Mouse (Mus musculus) intestine, postnatal 0 days (tissue): ENCODE results near the gene Lipe. TPM values are rescaled to one million over a fixed set of nuclear protein-coding genes. Genes with fewer than 3 reads are reported as not detected.

ENCODE experiments used
- ATAC-seq: fragments of 200-750 bp; cut with Nextera tagmentation; 2 replicates; pipeline ENCODE4 v1.8.0; 2017; ENCODE audit warnings: mild to moderate bottlenecking, moderate TSS enrichment, moderate library complexity
- H3K27ac ChIP-seq: fragments of 300-500 bp; sonication (generic); 2 replicates; pipeline ENCODE4 v1.5.1; 2014; ENCODE audit warnings: mild to moderate bottlenecking, low read depth, low read length, moderate library complexity
- H3K27me3 ChIP-seq: fragments of 300-500 bp; sonication (generic); replicated peaks from 2 replicates; pipeline ENCODE4 v1.6.1; 2014; ENCODE audit warnings: low read length, mixed read lengths; ENCODE audit not compliant: control insufficient read depth, insufficient read depth
- H3K36me3 ChIP-seq: fragments of 300-500 bp; sonication (generic); 2 replicates; pipeline ENCODE4 v1.6.1; 2014; ENCODE audit warnings: mild to moderate bottlenecking, moderate library complexity; ENCODE audit not compliant: control insufficient read depth, insufficient read depth
- H3K4me1 ChIP-seq: fragments of 300-500 bp; sonication (generic); replicated peaks from 2 replicates; pipeline ENCODE4 v1.6.1; 2014; ENCODE audit warnings: antibody characterized with exemption, low read length, mixed read lengths; ENCODE audit not compliant: control insufficient read depth, insufficient read depth
- H3K4me2 ChIP-seq: fragments of 300-500 bp; sonication (generic); replicated peaks from 2 replicates; pipeline ENCODE4 v1.6.1; 2014; ENCODE audit warnings: low read depth, mild to moderate bottlenecking, moderate library complexity
- H3K4me3 ChIP-seq: fragments of 300-500 bp; sonication (generic); 2 replicates; pipeline ENCODE4 v1.5.1; 2014; ENCODE audit warnings: low read depth, low read length
- H3K9ac ChIP-seq: fragments of 300-500 bp; sonication (generic); 2 replicates; pipeline ENCODE4 v1.6.1; 2014; ENCODE audit warnings: mild to moderate bottlenecking, low read depth, low read length
- H3K9me3 ChIP-seq: fragments of 300-500 bp; sonication (generic); 2 replicates; pipeline ENCODE4 v1.6.1; 2016; ENCODE audit warnings: mixed run types; ENCODE audit not compliant: control insufficient read depth
- CTCF ChIP-seq: sonication (generic); IDR thresholded peaks from 2 replicates; pipeline ENCODE4 v1.5.1; 2016; ENCODE audit warnings: low read depth, mild to moderate bottlenecking, control low read depth, antibody characterized with exemption, moderate library complexity
- WGBS: fragments of 180-500 bp; shearing (Covaris S2); extraction: QIAGEN DNeasy Blood & Tissue Kit; methylation state at CpG from one replicate; pipeline ENCODE4 v1.1.7; 2014; 5-methylcytosine and 5-hydroxymethylcytosine counted together
- polyA plus RNA-seq: library from polyadenylated mRNA; unstranded; fragments of >200 nt; fragmentation: Nextera tagmentation; extraction: Ambion mirVana; gene quantifications from 2 replicates; pipeline ENCODE4 v1.2.1, GENCODE M21; 2015

The Lipe gene
- polyA plus RNA-seq, 1 experiment from 2014 or later, result 15.0 TPM

DNA sequence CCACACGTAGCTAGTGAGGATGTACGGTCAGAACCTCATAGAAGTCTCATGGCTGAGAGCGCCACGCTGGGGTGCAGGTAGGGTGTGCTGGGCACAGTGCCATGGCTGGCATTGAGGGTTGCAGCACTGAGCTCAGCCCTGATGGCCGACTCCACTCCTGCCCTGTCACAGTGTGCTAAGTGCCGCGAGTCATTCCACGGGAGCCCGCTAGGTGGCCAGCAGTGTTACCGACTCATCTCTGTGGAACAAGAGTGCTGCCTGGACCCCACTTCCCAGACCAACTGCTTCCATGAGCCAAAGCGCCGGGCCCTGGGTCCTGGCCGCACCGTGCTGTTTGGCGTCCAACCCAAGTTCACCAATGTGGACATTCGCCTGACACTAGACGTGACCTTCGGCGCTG is 35.4 kb downstream of the Lipe start:
- peak; percentile 56 for TF ChIP-seq CTCF
- ATAC-seq, result no peak
- 86% methylated on average over 19 of the region's 19 CpGs for WGBS

DNA sequence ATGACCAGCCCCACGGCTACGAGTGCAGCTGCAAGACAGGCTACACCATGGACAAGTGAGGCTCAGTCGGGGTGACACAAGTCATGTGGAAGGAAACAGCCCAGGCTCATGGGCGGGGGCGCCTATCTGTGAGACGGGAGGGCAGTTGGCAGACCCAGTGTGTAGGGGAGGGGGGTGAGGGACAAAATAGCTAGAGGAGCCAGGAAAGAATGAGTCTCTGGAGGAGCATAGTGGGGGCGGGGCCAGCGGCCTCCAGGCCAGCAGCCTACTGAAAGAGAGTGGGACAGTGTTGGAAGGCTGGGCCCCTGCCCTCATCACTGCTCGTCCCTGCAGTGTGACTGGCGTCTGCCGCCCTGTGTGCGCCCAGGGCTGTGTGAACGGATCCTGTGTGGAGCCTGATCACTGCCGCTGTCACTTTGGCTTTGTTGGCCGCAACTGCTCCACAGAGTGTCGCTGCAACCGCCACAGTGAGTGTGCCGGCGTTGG is 39.7 kb downstream of the Lipe start:
- 89% methylated on average over 18 of the region's 19 CpGs for WGBS
- H3K27ac ChIP-seq, result no peak overlapping the region
- H3K9me3 ChIP-seq, result no peaks in the 10 kb centered on the region
- ATAC-seq, result no peak
- no peak overlapping the region for H3K4me2 ChIP-seq
- no peaks in the 10 kb centered on the region for H3K4me1 ChIP-seq
- no peak overlapping the region for H3K4me3 ChIP-seq
- H3K36me3 ChIP-seq, result peaks cover 33% of the 10 kb centered on the region
- TF ChIP-seq CTCF, result no peak
- H3K27me3 ChIP-seq, result no peaks in the 10 kb centered on the region
- H3K9ac ChIP-seq, result no peak overlapping the region

More for the DNA sequence above, 35.4 kb downstream of the Lipe start:
- no peaks in the 10 kb centered on the region for H3K4me1 ChIP-seq
- H3K4me3 ChIP-seq, result no peak overlapping the region
- no peak overlapping the region for H3K27ac ChIP-seq
- H3K9me3 ChIP-seq, result no peaks in the 10 kb centered on the region
- H3K36me3 ChIP-seq, result peaks cover 33% of the 10 kb centered on the region
- no peak overlapping the region for H3K4me2 ChIP-seq
- H3K9ac ChIP-seq, result no peak overlapping the region
- H3K27me3 ChIP-seq, result peaks cover 13% of the 10 kb centered on the region

DNA sequence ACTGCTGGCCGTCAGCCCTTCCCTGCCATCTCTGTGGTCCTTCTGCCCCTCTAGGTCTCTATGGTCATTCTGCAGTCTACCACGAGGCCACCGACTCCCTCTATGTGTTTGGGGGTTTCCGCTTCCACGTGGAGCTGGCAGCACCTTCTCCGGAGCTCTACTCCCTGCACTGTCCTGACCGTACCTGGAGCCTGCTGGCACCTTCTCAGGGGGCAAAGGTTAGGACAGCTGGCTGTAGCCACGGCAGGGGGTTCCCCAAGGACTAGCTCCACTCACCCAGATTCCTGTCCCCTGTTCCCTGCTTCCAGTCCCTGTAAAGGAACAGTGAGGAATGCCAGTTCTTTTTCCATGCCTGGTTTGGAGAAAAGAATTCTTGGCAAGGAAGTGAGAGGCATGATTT is 49.6 kb downstream of the Lipe start:
- peaks cover 37% of the 10 kb centered on the region for H3K36me3 ChIP-seq
- no peak overlapping the region for H3K9ac ChIP-seq
- H3K4me2 ChIP-seq, result no peak overlapping the region
- H3K4me1 ChIP-seq, result no peaks in the 10 kb centered on the region
- H3K4me3 ChIP-seq, result no peak overlapping the region
- no peak overlapping the region for H3K27ac ChIP-seq
- TF ChIP-seq CTCF, result no peak
- H3K27me3 ChIP-seq, result no peaks in the 10 kb centered on the region
- 75% methylated on average over 8 of the region's 8 CpGs for WGBS
- no peaks in the 10 kb centered on the region for H3K9me3 ChIP-seq
- no peak for ATAC-seq

DNA sequence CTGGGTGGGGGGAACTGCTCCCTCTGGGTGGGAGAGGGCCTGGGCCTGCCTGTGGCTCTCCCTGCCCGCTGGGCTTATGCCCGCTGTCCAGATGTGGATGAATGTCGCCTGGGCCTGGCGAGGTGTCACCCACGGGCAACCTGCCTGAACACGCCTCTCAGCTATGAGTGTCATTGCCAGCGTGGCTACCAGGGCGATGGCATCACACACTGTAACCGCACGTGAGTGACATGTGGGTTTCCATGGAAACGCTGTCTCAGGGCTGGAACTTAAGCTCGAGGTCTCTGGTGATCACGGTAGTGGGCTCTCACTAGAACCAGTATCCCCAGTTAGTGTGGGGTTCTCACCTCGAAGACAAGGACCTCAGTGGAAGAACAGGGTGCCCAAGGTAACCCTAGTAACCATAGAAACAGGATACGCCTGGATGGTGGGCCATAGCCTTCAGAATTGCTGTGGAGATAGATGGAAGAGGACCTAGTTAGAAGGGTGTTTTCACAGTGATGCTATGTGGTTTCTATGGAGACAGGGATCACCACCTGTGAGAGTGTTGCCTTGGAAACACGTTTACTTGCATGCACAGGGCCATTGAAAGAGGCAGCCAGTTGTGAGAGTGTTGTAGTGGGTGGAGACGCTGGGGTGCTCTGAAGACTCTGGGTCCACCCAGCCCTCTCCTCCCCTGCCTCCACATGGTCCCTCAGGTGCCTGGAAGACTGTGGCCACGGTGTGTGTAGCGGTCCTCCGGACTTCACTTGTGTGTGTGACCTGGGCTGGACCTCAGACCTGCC is 57.3 kb downstream of the Lipe start:
- H3K27me3 ChIP-seq, result no peaks in the 10 kb centered on the region
- ATAC-seq, result no peak
- no peak overlapping the region for H3K9ac ChIP-seq
- no peak overlapping the region for H3K4me3 ChIP-seq
- 85% methylated on average over 20 of the region's 20 CpGs for WGBS
- no peaks in the 10 kb centered on the region for H3K4me1 ChIP-seq
- no peaks in the 10 kb centered on the region for H3K9me3 ChIP-seq
- no peak for TF ChIP-seq CTCF
- H3K36me3 ChIP-seq, result peaks cover 28% of the 10 kb centered on the region
- H3K4me2 ChIP-seq, result no peak overlapping the region
- H3K27ac ChIP-seq, result no peak overlapping the region

DNA sequence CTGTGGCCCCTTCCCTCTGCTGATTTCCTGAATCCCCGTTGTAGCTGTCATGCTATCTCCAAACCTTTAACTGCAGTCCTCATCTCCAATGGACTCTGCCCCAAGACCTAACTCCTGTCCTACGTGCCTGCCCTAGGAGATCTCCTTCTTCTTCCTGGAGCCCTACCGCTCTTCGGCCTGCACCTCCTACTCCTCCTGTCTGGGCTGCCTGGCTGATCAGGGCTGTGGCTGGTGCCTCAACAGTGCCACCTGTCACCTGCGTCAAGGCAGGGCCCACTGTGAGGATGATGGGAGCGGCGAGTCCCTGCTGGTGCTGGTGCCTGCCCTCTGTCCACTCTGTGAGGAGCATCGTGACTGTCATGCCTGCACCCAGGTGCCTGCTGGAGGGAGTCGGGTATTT is 59.2 kb downstream of the Lipe start:
- peaks cover 41% of the 10 kb centered on the region for H3K36me3 ChIP-seq
- 65% methylated on average over 9 of the region's 9 CpGs for WGBS
- no peak overlapping the region for H3K4me3 ChIP-seq
- peak; percentile 52; the same call in 1 of the 2 replicates for TF ChIP-seq CTCF
- H3K27ac ChIP-seq, result no peak overlapping the region
- H3K4me2 ChIP-seq, result no peak overlapping the region
- H3K9me3 ChIP-seq, result no peaks in the 10 kb centered on the region
- H3K4me1 ChIP-seq, result no peaks in the 10 kb centered on the region
- ATAC-seq, result peak; percentile 70
- H3K9ac ChIP-seq, result no peak overlapping the region
- no peaks in the 10 kb centered on the region for H3K27me3 ChIP-seq

DNA sequence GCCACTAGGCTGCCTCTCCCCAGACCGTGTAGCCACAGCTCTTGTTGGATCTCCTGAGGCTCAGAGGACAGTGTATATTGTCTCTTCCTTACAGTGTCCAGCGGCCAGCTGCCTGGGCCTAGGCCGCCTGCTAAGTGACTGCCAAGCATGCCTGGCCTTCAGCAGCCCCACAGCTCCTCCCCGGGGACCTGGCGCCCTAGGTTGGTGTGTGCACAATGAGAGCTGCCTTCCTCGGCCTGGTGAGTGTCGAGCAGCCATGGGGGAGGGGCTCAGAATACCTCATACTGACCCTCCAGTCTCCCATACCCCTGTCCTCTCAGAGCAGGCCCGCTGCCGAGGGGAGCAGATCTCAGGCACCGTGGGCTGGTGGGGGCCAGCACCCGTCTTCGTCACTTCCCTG is 64.0 kb downstream of the Lipe start:
- Histone ChIP-seq H3K27me3 (no peaks in the 10 kb centered on the region), H3K27ac (no peak overlapping the region)
- no peak for TF ChIP-seq CTCF

More for the DNA sequence above, 64.0 kb downstream of the Lipe start:
- 85% methylated on average over 12 of the region's 12 CpGs for WGBS
- no peak overlapping the region for H3K4me3 ChIP-seq
- peaks cover 34% of the 10 kb centered on the region; the same call in 1 of the 2 replicates for H3K36me3 ChIP-seq
- no peaks in the 10 kb centered on the region for H3K9me3 ChIP-seq
- no peak for ATAC-seq
- H3K4me1 ChIP-seq, result no peaks in the 10 kb centered on the region
- H3K4me2 ChIP-seq, result no peak overlapping the region
- H3K9ac ChIP-seq, result no peak overlapping the region
